Mouse (Mus musculus) cortical plate, adult 2 months (tissue): ENCODE measurements at regions not wholly inside any gene's neighbourhood (a gene's known extent, or its start where the extent isn't known, plus 50 kb on each side); places are given as distances from the start of the nearest gene placed in this dataset.

ENCODE experiments used
- CTCF ChIP-seq: fragments of 200-500 bp; IDR thresholded peaks from 2 replicates; pipeline ENCODE4 v1.5.1; 2011; ENCODE audit warnings: mild to moderate bottlenecking, control low read depth, low read length; ENCODE audit not compliant: insufficient read depth; ENCODE audit errors: extremely low read depth
- POLR2A ChIP-seq: fragments of 200-500 bp; IDR thresholded peaks from 2 replicates; pipeline ENCODE4 v1.6.1; 2011; ENCODE audit warnings: mild to moderate bottlenecking, low read length, control low read depth; ENCODE audit not compliant: insufficient read depth; ENCODE audit errors: extremely low read depth

DNA sequence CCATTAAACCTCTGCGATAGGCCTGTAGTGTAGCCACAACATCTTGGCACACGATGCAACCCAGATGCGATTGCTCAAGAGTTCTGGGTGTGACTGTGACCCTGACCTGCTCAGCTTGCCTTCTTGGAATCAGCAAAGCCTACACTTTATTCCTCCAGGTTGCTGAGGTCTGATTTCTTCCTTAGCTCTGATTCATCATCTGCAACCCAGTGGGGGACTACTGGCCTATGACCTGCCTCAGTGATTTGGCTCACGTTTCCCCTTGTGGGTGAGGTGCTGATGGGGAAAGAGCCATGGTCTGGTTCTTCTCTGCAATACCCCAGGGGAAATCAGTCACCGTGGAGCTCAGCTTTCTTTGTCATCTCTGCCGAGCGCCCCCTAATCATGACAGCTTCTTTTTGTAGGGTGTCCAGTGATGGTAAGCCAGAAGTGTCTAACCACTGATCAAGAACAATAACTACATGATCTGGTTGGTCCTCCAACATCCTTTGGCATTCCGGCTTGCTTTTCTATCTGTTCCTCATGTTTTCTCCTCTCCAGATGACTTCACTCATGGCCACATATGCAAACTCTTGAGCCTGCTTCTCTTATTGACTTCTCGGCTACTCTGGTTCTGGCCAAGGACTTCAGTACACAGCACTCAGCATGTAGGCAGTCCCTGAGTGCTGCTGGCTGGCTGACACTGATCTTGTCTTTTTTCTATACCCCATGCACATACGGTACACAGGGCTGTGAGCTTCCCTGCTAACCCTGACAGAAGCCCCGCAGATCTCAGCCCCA is 163.0 kb downstream of the Gm45692 start:
- TF ChIP-seq CTCF (no peak), POLR2A (no peak)
